Mouse (Mus musculus) embryonic facial prominence, embryonic 10.5 days (tissue): ENCODE results near the gene Csde1. TPM values are rescaled to one million over a fixed set of nuclear protein-coding genes. Genes with fewer than 3 reads are reported as not detected.

Experiments
- DNase-seq: peaks from one replicate; pipeline ENCODE4 v3.0.0-alpha.2; 2017; ENCODE audit warnings: low spot score
- H3K27ac ChIP-seq: fragments of 300-500 bp; sonication (generic); replicated peaks from 2 replicates; pipeline ENCODE4 v1.5.1; 2016; ENCODE audit warnings: mild to moderate bottlenecking
- H3K27me3 ChIP-seq: fragments of 300-500 bp; sonication (generic); replicated peaks from 2 replicates; pipeline ENCODE4 v1.6.1; 2016; ENCODE audit warnings: low read depth, mild to moderate bottlenecking; ENCODE audit not compliant: poor library complexity, severe bottlenecking
- H3K36me3 ChIP-seq: fragments of 300-500 bp; sonication (generic); replicated peaks from 2 replicates; pipeline ENCODE4 v1.6.1; 2016; ENCODE audit warnings: mild to moderate bottlenecking, moderate library complexity
- H3K4me1 ChIP-seq: fragments of 300-500 bp; sonication (generic); 2 replicates; pipeline ENCODE4 v1.6.1; 2016
- H3K4me3 ChIP-seq: fragments of 300-500 bp; sonication (generic); 2 replicates; pipeline ENCODE4 v1.5.1; 2016; ENCODE audit warnings: mild to moderate bottlenecking, moderate library complexity
- H3K9me3 ChIP-seq: fragments of 300-500 bp; sonication (generic); 2 replicates; pipeline ENCODE4 v1.6.1; 2016; ENCODE audit warnings: mild to moderate bottlenecking
- WGBS: fragments of 180-500 bp; shearing (Covaris S2); methylation state at CpG from one replicate; pipeline ENCODE4 v1.1.7; 2016; 5-methylcytosine and 5-hydroxymethylcytosine counted together
- polyA plus RNA-seq: library from polyadenylated mRNA; unstranded; fragments of >200 nt; fragmentation: Nextera tagmentation; extraction: Ambion mirVana; gene quantifications from 2 replicates; pipeline ENCODE4 v1.2.1, GENCODE M21; 2016

The Csde1 gene
- polyA plus RNA-seq, 1 experiment from 2014 or later: 474 TPM

GRCm38 (mm10) chr3:103017350-103017749 lies 2.9 kb upstream of the Csde1 start:
- Histone ChIP-seq H3K36me3 (0 out of 2 replicates have a peak, but pooled peaks cover 4% of the 10 kb centered on the region), H3K9me3 (no peaks in the 10 kb centered on the region), H3K4me3 (no peak overlapping the region), H3K4me1 (peaks cover 6% of the 10 kb centered on the region), H3K27me3 (no peaks in the 10 kb centered on the region), H3K27ac (no peak overlapping the region)
- WGBS: 64% methylated on average over 2 of the region's 2 CpGs
- DNase-seq: no peak

DNA sequence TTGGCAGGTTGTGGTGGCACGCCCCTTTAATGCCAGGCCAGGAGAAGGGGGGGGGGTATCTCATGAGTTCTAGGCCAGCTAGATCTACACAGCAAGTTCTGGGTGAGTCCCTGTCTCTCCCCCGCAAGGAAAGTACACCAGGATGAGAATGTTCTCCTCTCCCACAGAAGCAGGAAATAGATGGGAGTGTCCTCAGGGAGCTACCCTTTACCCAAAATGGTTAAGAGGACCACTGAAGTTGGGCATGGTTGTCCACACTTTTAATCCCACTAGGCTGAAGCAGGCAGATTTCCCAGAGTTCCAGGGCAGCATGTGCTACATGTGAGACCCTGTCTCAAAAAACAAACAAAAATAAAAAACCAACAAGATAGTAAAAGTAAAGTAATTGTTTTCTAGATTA lies 764 bp upstream of the Csde1 start:
- DNase-seq: no peak
- Histone ChIP-seq H3K36me3 (peaks cover 7% of the 10 kb centered on the region; the same call in 1 of the 2 replicates), H3K9me3 (no peaks in the 10 kb centered on the region), H3K4me3 (peak overlapping the region; percentile 93; the same call in 1 of the 2 replicates), H3K4me1 (peaks cover 8% of the 10 kb centered on the region), H3K27ac (no peak overlapping the region), H3K27me3 (no peaks in the 10 kb centered on the region)
- 88% methylated on average over 2 of the region's 2 CpGs for WGBS

- no peaks in the 10 kb centered on the region for H3K27me3 ChIP-seq
- peak overlapping the region; percentile 100 for H3K27ac ChIP-seq
- peak; percentile 95 for DNase-seq
- H3K4me1 ChIP-seq: peaks cover 8% of the 10 kb centered on the region
- WGBS: under 1% methylated on average over 37 of the region's 37 CpGs
- no peaks in the 10 kb centered on the region for H3K9me3 ChIP-seq
- peak overlapping the region; percentile 93 for H3K4me3 ChIP-seq
- peaks cover 18% of the 10 kb centered on the region for H3K36me3 ChIP-seq
Measured at GRCm38 (mm10) chr3:103020943-103021638, 865 bp downstream of the Csde1 start.

- peaks cover 69% of the 10 kb centered on the region for H3K36me3 ChIP-seq
- no peak for DNase-seq
- H3K4me1 ChIP-seq: peaks cover 8% of the 10 kb centered on the region
- WGBS: 90% methylated on average over 1 of the region's 1 CpGs
- no peaks in the 10 kb centered on the region for H3K27me3 ChIP-seq
- H3K4me3 ChIP-seq: no peak overlapping the region
- H3K9me3 ChIP-seq: no peaks in the 10 kb centered on the region
- no peak overlapping the region for H3K27ac ChIP-seq
Measured at GRCm38 (mm10) chr3:103026174-103026573, 5.9 kb downstream of the Csde1 start.

GRCm38 (mm10) chr3:103040285-103040684 lies 20.1 kb downstream of the Csde1 start:
- Histone ChIP-seq H3K4me1 (no peaks in the 10 kb centered on the region), H3K9me3 (no peaks in the 10 kb centered on the region), H3K27ac (no peak overlapping the region), H3K4me3 (no peak overlapping the region), H3K36me3 (peaks cover 97% of the 10 kb centered on the region), H3K27me3 (no peaks in the 10 kb centered on the region)
- no peak for DNase-seq
- 94% methylated on average over 6 of the region's 6 CpGs for WGBS

GRCm38 (mm10) chr3:103040861-103041379 lies 20.7 kb downstream of the Csde1 start:
- WGBS: 92% methylated on average over 1 of the region's 1 CpGs

DNA sequence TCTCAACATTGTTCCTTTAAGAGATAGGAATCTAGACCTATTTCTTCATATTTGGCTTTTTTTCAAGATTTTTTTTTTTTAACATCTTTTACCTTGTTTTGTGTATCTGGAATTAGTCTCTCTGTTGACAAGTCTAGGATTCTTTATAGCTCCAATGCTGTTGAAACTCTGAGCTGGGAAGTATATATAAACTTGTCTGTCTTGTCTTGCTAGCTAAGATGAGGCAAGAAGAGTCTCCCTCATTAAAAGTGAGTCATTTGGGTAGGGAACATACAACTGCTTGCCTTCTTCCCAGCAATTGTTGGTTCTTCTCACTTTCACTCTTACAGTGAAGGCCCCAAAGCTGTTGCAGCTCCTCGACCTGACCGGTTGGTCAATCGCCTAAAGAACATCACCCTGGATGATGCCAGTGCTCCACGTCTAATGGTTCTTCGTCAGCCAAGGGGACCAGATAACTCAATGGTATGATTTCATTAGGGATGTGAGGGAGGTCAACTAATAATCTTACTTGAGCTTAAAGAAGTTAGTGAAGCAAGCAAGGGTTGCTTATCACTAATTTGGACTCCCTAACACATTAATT lies 35.9 kb downstream of the Csde1 start:
- Histone ChIP-seq H3K9me3 (no peaks in the 10 kb centered on the region), H3K36me3 (peaks cover 77% of the 10 kb centered on the region), H3K4me3 (no peak overlapping the region), H3K27me3 (no peaks in the 10 kb centered on the region), H3K27ac (no peak overlapping the region), H3K4me1 (peaks cover 7% of the 10 kb centered on the region)
- WGBS: 91% methylated on average over 5 of the region's 5 CpGs
- no peak for DNase-seq

More at GRCm38 (mm10) chr3:103040861-103041379, 20.7 kb downstream of the Csde1 start:
- Histone ChIP-seq H3K4me1 (no peaks in the 10 kb centered on the region), H3K36me3 (peaks cover 97% of the 10 kb centered on the region), H3K9me3 (no peaks in the 10 kb centered on the region), H3K27ac (no peak overlapping the region), H3K27me3 (no peaks in the 10 kb centered on the region), H3K4me3 (no peak overlapping the region)
- no peak for DNase-seq

DNA sequence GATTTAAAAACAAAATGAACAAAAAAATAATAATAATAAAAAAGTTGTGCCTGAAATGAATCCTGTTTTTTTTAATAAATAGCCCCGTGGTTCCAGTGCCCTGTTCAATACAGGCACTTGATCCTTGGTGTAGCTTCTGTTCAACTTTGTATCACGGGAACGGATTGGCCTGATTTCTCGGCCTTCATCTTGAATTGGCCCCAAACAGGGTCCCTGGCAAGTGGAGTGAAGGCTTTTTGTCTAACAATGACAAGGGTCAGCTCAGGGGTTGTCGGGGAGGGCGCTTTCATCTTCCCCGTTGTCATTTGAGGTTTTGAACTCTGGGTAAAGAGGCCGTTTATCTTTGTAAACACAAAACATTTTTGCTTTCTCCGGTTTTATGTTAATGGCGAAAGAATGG lies 37.5 kb downstream of the Csde1 start:
- 5% methylated on average over 10 of the region's 10 CpGs for WGBS
- Histone ChIP-seq H3K4me3 (peak overlapping the region; percentile 90), H3K27ac (peak overlapping the region; percentile 96), H3K36me3 (peaks cover 77% of the 10 kb centered on the region), H3K4me1 (peaks cover 7% of the 10 kb centered on the region), H3K27me3 (no peaks in the 10 kb centered on the region), H3K9me3 (no peaks in the 10 kb centered on the region)
- no peak for DNase-seq

GRCm38 (mm10) chr3:103058207-103059157 lies 38.3 kb downstream of the Csde1 start, which contains the start of gene Nras:
Gene Nras, plus strand, starts transcription at chr3:103058285.
- Histone ChIP-seq H3K27me3 (no peaks in the 10 kb centered on the region), H3K4me3 (peak within 1 kb of the TSS; percentile 90), H3K4me1 (peaks cover 7% of the 10 kb centered on the region), H3K27ac (peak within 1 kb of the TSS; percentile 96), H3K36me3 (peaks cover 77% of the 10 kb centered on the region), H3K9me3 (no peaks in the 10 kb centered on the region)
- 3% methylated on average over 46 of the region's 46 CpGs for WGBS
- DNase-seq: peak; percentile 97

- DNase-seq: no peak
- Histone ChIP-seq H3K4me1 (no peaks in the 10 kb centered on the region), H3K9me3 (no peaks in the 10 kb centered on the region), H3K27ac (no peak overlapping the region), H3K36me3 (peaks cover 87% of the 10 kb centered on the region), H3K27me3 (no peaks in the 10 kb centered on the region), H3K4me3 (no peak overlapping the region)
- WGBS: 94% methylated on average over 8 of the region's 8 CpGs
Measured at GRCm38 (mm10) chr3:103066927-103067326, 46.7 kb downstream of the Csde1 start.

- 92% methylated on average over 6 of the region's 6 CpGs for WGBS
- peaks cover 67% of the 10 kb centered on the region for H3K36me3 ChIP-seq
Measured at GRCm38 (mm10) chr3:103068971-103069370, 48.7 kb downstream of the Csde1 start.

GRCm38 (mm10) chr3:103073771-103074170 lies 53.5 kb downstream of the Csde1 start, which contains the start of gene Ampd1:
Gene Ampd1, plus strand, starts transcription at chr3:103074014.
- Histone ChIP-seq H3K27ac (no peak within 1 kb of the TSS), H3K4me3 (no peak within 1 kb of the TSS), H3K4me1 (no peaks in the 10 kb centered on the region), H3K9me3 (no peaks in the 10 kb centered on the region), H3K36me3 (peaks cover 20% of the 10 kb centered on the region), H3K27me3 (no peaks in the 10 kb centered on the region)
- no peak for DNase-seq
- 68% methylated on average over 5 of the region's 5 CpGs for WGBS

More at GRCm38 (mm10) chr3:103068971-103069370, 48.7 kb downstream of the Csde1 start:
- H3K27ac ChIP-seq: no peak overlapping the region
- DNase-seq: no peak
- no peak overlapping the region for H3K4me3 ChIP-seq
- no peaks in the 10 kb centered on the region for H3K9me3 ChIP-seq
- no peaks in the 10 kb centered on the region for H3K4me1 ChIP-seq
- no peaks in the 10 kb centered on the region for H3K27me3 ChIP-seq
